Comparison of ENCODE assay signal across 8 mouse cellular contexts in the genomic region with DNA sequence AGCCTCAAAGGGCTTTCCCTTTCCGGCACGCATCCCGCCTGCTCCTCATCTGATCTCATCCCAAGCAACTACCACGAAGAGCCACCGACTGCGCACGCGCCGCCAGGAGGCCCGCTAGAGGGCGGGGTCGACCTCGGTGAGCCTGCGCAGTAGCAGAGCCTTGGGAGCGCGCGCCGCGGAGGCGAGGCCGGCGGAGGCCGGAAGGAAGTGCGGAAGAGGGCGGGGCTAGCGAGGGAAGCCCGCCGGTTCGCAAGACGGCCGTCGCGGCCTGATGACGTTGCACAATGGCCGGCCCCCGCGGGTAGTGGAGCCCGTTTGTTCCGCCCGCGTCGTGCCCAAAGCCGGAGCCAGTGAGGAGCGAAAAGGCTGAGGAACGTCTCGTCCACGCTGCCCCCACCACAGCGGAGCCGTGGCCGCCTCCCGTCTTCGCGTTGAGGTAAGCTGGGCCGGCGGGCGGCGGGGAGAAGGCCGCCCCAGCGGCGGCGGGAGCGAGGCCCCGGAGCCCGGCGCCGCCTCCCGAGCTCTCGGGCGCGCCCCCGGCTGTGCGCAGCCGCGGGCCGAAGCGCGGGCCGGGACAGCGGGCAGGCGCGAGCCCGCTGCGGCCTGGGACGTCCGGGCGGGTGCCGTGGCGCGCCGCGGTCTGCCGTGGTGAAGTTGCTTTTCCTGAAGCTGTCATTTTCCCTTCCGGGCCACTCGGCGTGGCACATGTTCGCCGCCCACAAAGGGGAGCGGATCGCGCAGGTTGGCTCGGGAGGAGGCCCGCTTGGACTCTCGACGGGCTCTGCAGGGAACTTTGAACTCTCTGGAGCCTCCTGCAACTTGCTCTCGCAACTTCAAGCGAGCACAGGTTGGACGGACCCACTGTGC. TPM values are rescaled to one million over a fixed set of nuclear protein-coding genes. Genes with fewer than 3 reads are reported as not detected.
DNase-seq lines count a peak whose midpoint lies in the region; ATAC-seq and TF ChIP-seq lines count a peak whose summit lies in the region.

A gene (plus strand): TSS at position 245 of the 867 bp plus-strand sequence.

- no peak for TF ChIP-seq POLR2A in bone marrow macrophage, adult 2 months (IDR thresholded peaks at IDR 0.05; ENCODE audit: borderline replicate concordance, low read depth, low read length)
- peak; percentile 96 for TF ChIP-seq POLR2A in embryonic fibroblast, embryonic 13.5 days (IDR thresholded peaks at IDR 0.05; ENCODE audit: low read depth, low read length)

- H3K4me2 ChIP-seq in kidney, embryonic 14.5 days (replicated peaks; ENCODE audit: low read depth, low read length), result peak within 1 kb of the TSS; percentile 76
- H3K4me2 ChIP-seq in limb, embryonic 15.5 days, result peak within 1 kb of the TSS; percentile 74

- peak; percentile 95 for ATAC-seq in kidney, embryonic 14.5 days (ENCODE audit: low FRiP score, low TSS enrichment)
- peak; percentile 91 for ATAC-seq in limb, embryonic 15.5 days (ENCODE audit: insufficient number of reproducible peaks, low FRiP score, low TSS enrichment, low read depth)

- H3K9me3 ChIP-seq in kidney, embryonic 14.5 days (ENCODE audit: control insufficient read depth, low read length), result no peaks in the 10 kb centered on the region
- no peaks in the 10 kb centered on the region for H3K9me3 ChIP-seq in limb, embryonic 15.5 days

- H3K9ac ChIP-seq in kidney, embryonic 14.5 days (ENCODE audit: low read depth, low read length), result peak within 1 kb of the TSS; percentile 94
- H3K9ac ChIP-seq in limb, embryonic 15.5 days, result peak within 1 kb of the TSS; percentile 86

- no peaks in the 10 kb centered on the region for H3K27me3 ChIP-seq in kidney, embryonic 14.5 days (ENCODE audit: control insufficient read depth, insufficient read depth, low read length)
- H3K27me3 ChIP-seq in limb, embryonic 15.5 days, result no peaks in the 10 kb centered on the region

- peak; percentile 98 for DNase-seq in A20 (ENCODE audit: low read depth, low spot score)
- DNase-seq in heart, adult 9 months (ENCODE audit: low spot score in 2 of 2), result peak; percentile 99
- DNase-seq in monocyte, adult 2 months (ENCODE audit: low read depth in 1 of 2, low spot score in 2 of 2), result peak; percentile 97
- DNase-seq in spleen, postnatal 36 days (ENCODE audit: low spot score in 2 of 2), result peak; percentile 99

- TF ChIP-seq CTCF in bone marrow macrophage, adult 2 months (IDR thresholded peaks at IDR 0.05; ENCODE audit: low read depth, low read length), result no peak
- TF ChIP-seq CTCF in embryonic fibroblast, embryonic 13.5 days (IDR thresholded peaks at IDR 0.05; ENCODE audit: borderline replicate concordance, insufficient read depth, low read length), result no peak

- under 1% methylated on average over 91 of the region's 107 CpGs for WGBS in kidney, embryonic 14.5 days
- WGBS in limb, embryonic 15.5 days, result under 1% methylated on average over 101 of the region's 107 CpGs

- H3K4me3 ChIP-seq in bone marrow macrophage, adult 2 months (ENCODE audit: insufficient read depth, low read length), result peak within 1 kb of the TSS; percentile 76
- H3K4me3 ChIP-seq in embryonic fibroblast, embryonic 13.5 days (ENCODE audit: insufficient read depth, low read length), result peak within 1 kb of the TSS; percentile 85
- H3K4me3 ChIP-seq in kidney, embryonic 14.5 days (ENCODE audit: low read length), result peak within 1 kb of the TSS; percentile 87
- peak within 1 kb of the TSS; percentile 85 for H3K4me3 ChIP-seq in limb, embryonic 15.5 days

- H3K4me1 ChIP-seq in bone marrow macrophage, adult 2 months (ENCODE audit: control insufficient read depth, insufficient read depth, low read length), result peaks cover 7% of the 10 kb centered on the region
- peaks cover 8% of the 10 kb centered on the region for H3K4me1 ChIP-seq in embryonic fibroblast, embryonic 13.5 days (ENCODE audit: control insufficient read depth, insufficient read depth, low read length)
- H3K4me1 ChIP-seq in kidney, embryonic 14.5 days (ENCODE audit: control insufficient read depth, insufficient read depth, low read length), result peaks cover 10% of the 10 kb centered on the region
- H3K4me1 ChIP-seq in limb, embryonic 15.5 days, result peaks cover 19% of the 10 kb centered on the region

- peak within 1 kb of the TSS; percentile 86 for H3K27ac ChIP-seq in bone marrow macrophage, adult 2 months (ENCODE audit: insufficient read depth, low read depth, low read length)
- peak within 1 kb of the TSS; percentile 94 for H3K27ac ChIP-seq in embryonic fibroblast, embryonic 13.5 days (ENCODE audit: insufficient read depth, low read length)
- H3K27ac ChIP-seq in kidney, embryonic 14.5 days (ENCODE audit: low read depth, low read length), result peak within 1 kb of the TSS; percentile 93; the same call in 1 of the 2 replicates
- H3K27ac ChIP-seq in limb, embryonic 15.5 days, result peak within 1 kb of the TSS; percentile 96

- H3K36me3 ChIP-seq in kidney, embryonic 14.5 days (ENCODE audit: control insufficient read depth, insufficient read depth, low read length), result peaks cover 18% of the 10 kb centered on the region
- peaks cover 19% of the 10 kb centered on the region for H3K36me3 ChIP-seq in limb, embryonic 15.5 days

RNA-seq across cellular contexts. Expression of the gene that starts here (rescaled TPM):
- 35.2 and 35.3 TPM in 2 replicates for polyA plus RNA-seq in bone marrow macrophage, adult 2 months (2012; ENCODE audit: insufficient read depth, insufficient read length, missing spikeins)
- polyA plus RNA-seq in embryonic fibroblast, embryonic 13.5 days (2011; ENCODE audit: insufficient read length, low read depth, missing spikeins), result 43.3 and 44.5 TPM in 2 replicates
- 35.7 and 43.8 TPM in 2 replicates for polyA plus RNA-seq in kidney, embryonic 14.5 days (2014; fragmentation: Nextera tagmentation; extraction: Ambion mirVana)
- polyA plus RNA-seq in limb, embryonic 15.5 days (2015; fragmentation: Nextera tagmentation; extraction: Ambion mirVana), result 46.8 and 47.5 TPM in 2 replicates

Comparison
In these comparisons a context has a peak if more than half of its experiments do, and no peak if none do; other contexts are left out.
1. Peak in every context shown above with its lines: DNase-seq, ATAC-seq, H3K4me3 ChIP-seq and H3K27ac ChIP-seq.